Mouse (Mus musculus) inflammation-experienced regulatory T-cells, adult 16 weeks (primary cell): ENCODE data around the gene Tmtc1. TPM values are rescaled to one million over a fixed set of nuclear protein-coding genes. Genes with fewer than 3 reads are reported as not detected.

Experiments
- polyA plus RNA-seq: library from polyadenylated mRNA; unstranded; fragments of 100-300 nt; shearing (Covaris generic); gene quantifications from one replicate; pipeline ENCODE4 v1.2.1, GENCODE M21; 2017

Tmtc1 gene
- polyA plus RNA-seq, result 0.05 TPM

GRCm38 (mm10) chr6:148443726-148444701, at the start of gene Tmtc1:
Gene Tmtc1, minus strand, starts transcription at chr6:148444389.

GRCm38 (mm10) chr6:148211897-148212680, 232.1 kb downstream of the Tmtc1 start, which contains the start of gene Ergic2:
Gene Ergic2, minus strand, starts transcription at chr6:148212374.

Other genes with a start within 250 kb of the Tmtc1 start
- gene Ergic2, start 232.0 kb downstream of the Tmtc1 start, polyA plus RNA-seq, result 154 TPM